Mouse (Mus musculus): ENCODE measurements around the gene Smagp. TPM values are rescaled to one million over a fixed set of nuclear protein-coding genes. Genes with fewer than 3 reads are reported as not detected.

Smagp gene
- polyA plus RNA-seq, 1 experiment, result 384 TPM

GRCm38 (mm10) chr15:100673585-100674391 is 37.0 kb upstream of the Smagp start:
- H3K27me3 ChIP-seq (ENCODE audit: control insufficient read depth, insufficient read depth, low read length), result no peaks in the 10 kb centered on the region
- TF ChIP-seq CTCF (IDR thresholded peaks at IDR 0.05; ENCODE audit: extremely low read depth, insufficient read length, insufficient replicate concordance, low read depth, low read length) (no peak), POLR2A (IDR thresholded peaks at IDR 0.05; ENCODE audit: low read depth, low read length) (no peak)
- H3K27ac ChIP-seq (ENCODE audit: insufficient read depth, low read depth, low read length), result no peak overlapping the region
- 49% methylated on average over 12 of the region's 12 CpGs for WGBS
- no peaks in the 10 kb centered on the region for H3K36me3 ChIP-seq (ENCODE audit: control insufficient read depth, insufficient read depth, low read length)
- peaks cover 8% of the 10 kb centered on the region; the same call in 1 of the 2 replicates for H3K4me1 ChIP-seq (ENCODE audit: control insufficient read depth, insufficient read depth, insufficient read length, low read length)
- no peak overlapping the region for H3K4me3 ChIP-seq (ENCODE audit: low read depth, low read length)

GRCm38 (mm10) chr15:100670833-100671232 is 34.1 kb upstream of the Smagp start:
- TF ChIP-seq POLR2A (IDR thresholded peaks at IDR 0.05; ENCODE audit: low read depth, low read length), result no peak
- TF ChIP-seq CTCF (IDR thresholded peaks at IDR 0.05; ENCODE audit: extremely low read depth, insufficient read length, insufficient replicate concordance, low read depth, low read length), result no peak
- 59% methylated on average over 5 of the region's 5 CpGs for WGBS
- Histone ChIP-seq H3K27me3 (ENCODE audit: control insufficient read depth, insufficient read depth, low read length) (no peaks in the 10 kb centered on the region), H3K27ac (ENCODE audit: insufficient read depth, low read depth, low read length) (no peak overlapping the region), H3K36me3 (ENCODE audit: control insufficient read depth, insufficient read depth, low read length) (no peaks in the 10 kb centered on the region), H3K4me3 (ENCODE audit: low read depth, low read length) (no peak overlapping the region), H3K4me1 (ENCODE audit: control insufficient read depth, insufficient read depth, insufficient read length, low read length) (peaks cover 22% of the 10 kb centered on the region)

GRCm38 (mm10) chr15:100670004-100670403 is 33.3 kb upstream of the Smagp start:
- H3K4me1 ChIP-seq (ENCODE audit: control insufficient read depth, insufficient read depth, insufficient read length, low read length), result peaks cover 29% of the 10 kb centered on the region
- 79% methylated on average over 8 of the region's 8 CpGs for WGBS
- no peaks in the 10 kb centered on the region for H3K36me3 ChIP-seq (ENCODE audit: control insufficient read depth, insufficient read depth, low read length)
- H3K27ac ChIP-seq (ENCODE audit: insufficient read depth, low read depth, low read length), result no peak overlapping the region
- TF ChIP-seq CTCF (IDR thresholded peaks at IDR 0.05; ENCODE audit: extremely low read depth, insufficient read length, insufficient replicate concordance, low read depth, low read length) (no peak), POLR2A (IDR thresholded peaks at IDR 0.05; ENCODE audit: low read depth, low read length) (no peak)
- H3K27me3 ChIP-seq (ENCODE audit: control insufficient read depth, insufficient read depth, low read length), result no peaks in the 10 kb centered on the region
- no peak overlapping the region for H3K4me3 ChIP-seq (ENCODE audit: low read depth, low read length)

DNA sequence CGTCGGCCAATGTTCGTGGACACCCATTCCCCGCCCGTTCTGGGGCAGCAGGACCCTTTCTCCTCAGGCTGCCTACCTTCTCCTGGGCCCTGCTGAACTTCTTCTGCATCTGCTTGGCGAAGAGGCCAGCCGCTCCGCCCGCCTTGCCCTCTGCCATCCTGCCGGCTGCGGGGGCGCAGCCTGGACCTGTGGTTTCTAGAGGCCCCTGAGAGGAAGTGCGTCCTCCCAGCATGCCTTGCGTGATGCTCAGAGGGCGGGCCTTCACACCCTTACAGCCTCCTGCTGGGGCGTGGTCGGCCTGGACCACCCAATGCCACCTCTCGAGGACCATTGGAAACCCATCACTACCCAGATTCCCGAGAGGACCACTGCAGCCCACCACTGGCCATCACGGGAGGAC is 32.6 kb upstream of the Smagp start, which contains the start of gene Bin2:
Gene Bin2, minus strand, starts transcription at position 217 of the 400 bp plus-strand sequence.
- H3K36me3 ChIP-seq (ENCODE audit: control insufficient read depth, insufficient read depth, low read length), result no peaks in the 10 kb centered on the region
- WGBS, result 85% methylated on average over 20 of the region's 20 CpGs
- H3K27ac ChIP-seq (ENCODE audit: insufficient read depth, low read depth, low read length), result peak within 1 kb of the TSS; percentile 96
- peak within 1 kb of the TSS; percentile 69 for H3K4me3 ChIP-seq (ENCODE audit: low read depth, low read length)
- TF ChIP-seq POLR2A (IDR thresholded peaks at IDR 0.05; ENCODE audit: low read depth, low read length) (peak; percentile 56; the same call in 1 of the 2 replicates), CTCF (IDR thresholded peaks at IDR 0.05; ENCODE audit: extremely low read depth, insufficient read length, insufficient replicate concordance, low read depth, low read length) (no peak)
- H3K27me3 ChIP-seq (ENCODE audit: control insufficient read depth, insufficient read depth, low read length), result no peaks in the 10 kb centered on the region
- H3K4me1 ChIP-seq (ENCODE audit: control insufficient read depth, insufficient read depth, insufficient read length, low read length), result peaks cover 34% of the 10 kb centered on the region

DNA sequence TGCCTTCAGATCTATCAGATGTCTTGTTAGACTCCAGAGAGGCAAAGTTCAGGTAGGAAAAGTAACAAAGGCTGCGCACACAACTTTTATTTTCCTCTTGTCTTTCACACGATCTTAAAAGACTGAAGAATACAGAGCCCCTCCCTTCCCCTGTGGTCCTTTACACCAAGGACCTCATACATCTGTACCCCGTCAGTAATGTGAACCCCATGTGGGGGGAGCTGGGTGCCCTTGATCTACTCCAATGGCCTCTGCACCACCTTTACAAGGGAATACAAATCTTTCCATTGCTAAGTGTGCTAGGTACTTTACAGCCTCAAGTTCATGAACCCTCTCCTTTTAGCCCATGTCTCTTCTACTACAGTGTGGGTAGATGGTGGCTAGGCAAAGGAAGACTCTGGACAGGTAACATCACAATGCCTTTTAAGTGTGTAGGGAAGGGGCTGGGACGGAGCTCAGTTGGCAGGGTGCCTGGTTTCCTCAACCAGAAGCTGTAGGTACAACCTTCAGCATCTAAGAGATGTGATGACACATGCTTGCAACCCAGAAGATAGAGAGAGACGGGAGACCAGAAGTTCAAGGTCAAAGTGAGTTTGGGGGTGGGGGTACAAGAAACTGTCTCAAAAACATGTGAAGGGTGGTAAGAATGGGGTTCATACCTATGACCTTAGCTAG is 31.3 kb upstream of the Smagp start:
- Histone ChIP-seq H3K27ac (ENCODE audit: insufficient read depth, low read depth, low read length) (peak overlapping the region; percentile 96), H3K4me1 (ENCODE audit: control insufficient read depth, insufficient read depth, insufficient read length, low read length) (peaks cover 38% of the 10 kb centered on the region), H3K4me3 (ENCODE audit: low read depth, low read length) (no peak overlapping the region), H3K27me3 (ENCODE audit: control insufficient read depth, insufficient read depth, low read length) (no peaks in the 10 kb centered on the region), H3K36me3 (ENCODE audit: control insufficient read depth, insufficient read depth, low read length) (no peaks in the 10 kb centered on the region)
- TF ChIP-seq POLR2A (IDR thresholded peaks at IDR 0.05; ENCODE audit: low read depth, low read length) (no peak), CTCF (IDR thresholded peaks at IDR 0.05; ENCODE audit: extremely low read depth, insufficient read length, insufficient replicate concordance, low read depth, low read length) (no peak)
- 31% methylated on average over 5 of the region's 5 CpGs for WGBS

DNA sequence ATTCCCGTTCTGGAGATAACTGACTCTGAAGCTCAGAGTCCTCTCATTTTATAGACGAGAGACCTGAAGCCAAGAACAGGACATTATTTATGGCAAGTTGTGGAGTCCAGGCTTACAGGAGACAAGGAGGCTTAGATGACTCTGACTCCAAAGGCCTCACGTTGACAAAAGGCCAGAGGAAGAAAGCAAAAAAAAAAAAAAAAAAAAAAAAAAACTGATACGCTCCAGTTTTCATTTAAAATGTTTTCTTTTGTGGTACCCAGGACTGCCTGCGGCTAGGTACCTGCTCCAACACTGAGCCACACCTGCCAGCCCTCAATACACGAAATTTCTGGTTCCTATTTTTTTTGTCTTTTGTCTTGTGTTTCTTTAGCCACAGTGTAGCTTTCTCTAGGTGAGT is 30.7 kb upstream of the Smagp start:
- WGBS, result 15% methylated on average over 6 of the region's 6 CpGs
- Histone ChIP-seq H3K4me1 (ENCODE audit: control insufficient read depth, insufficient read depth, insufficient read length, low read length) (peaks cover 38% of the 10 kb centered on the region), H3K4me3 (ENCODE audit: low read depth, low read length) (peak overlapping the region; percentile 43), H3K27ac (ENCODE audit: insufficient read depth, low read depth, low read length) (peak overlapping the region; percentile 96), H3K36me3 (ENCODE audit: control insufficient read depth, insufficient read depth, low read length) (no peaks in the 10 kb centered on the region), H3K27me3 (ENCODE audit: control insufficient read depth, insufficient read depth, low read length) (no peaks in the 10 kb centered on the region)
- TF ChIP-seq CTCF (IDR thresholded peaks at IDR 0.05; ENCODE audit: extremely low read depth, insufficient read length, insufficient replicate concordance, low read depth, low read length), result no peak
- TF ChIP-seq POLR2A (IDR thresholded peaks at IDR 0.05; ENCODE audit: low read depth, low read length), result no peak

DNA sequence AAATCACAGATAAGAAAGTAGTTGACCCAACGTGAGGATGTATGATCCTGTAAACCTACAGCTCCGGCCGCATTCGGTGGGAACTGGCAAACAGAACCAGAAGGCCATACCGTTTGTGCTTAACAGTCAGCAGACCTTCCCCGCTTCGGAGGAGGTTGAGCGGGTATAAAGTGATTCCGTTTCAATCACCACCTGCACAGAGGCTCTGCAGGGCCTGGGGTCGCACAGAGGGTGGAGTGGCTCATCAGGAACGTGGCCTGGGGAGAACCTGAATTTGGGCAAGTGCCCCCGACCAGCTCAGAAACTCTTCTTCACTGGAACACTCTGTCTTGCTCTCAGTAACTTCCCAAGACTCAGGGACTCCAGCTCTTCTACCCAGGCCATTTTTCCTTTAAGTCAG is 30.1 kb upstream of the Smagp start:
- Histone ChIP-seq H3K27me3 (ENCODE audit: control insufficient read depth, insufficient read depth, low read length) (no peaks in the 10 kb centered on the region), H3K27ac (ENCODE audit: insufficient read depth, low read depth, low read length) (peak overlapping the region; percentile 96), H3K4me1 (ENCODE audit: control insufficient read depth, insufficient read depth, insufficient read length, low read length) (peaks cover 38% of the 10 kb centered on the region), H3K4me3 (ENCODE audit: low read depth, low read length) (peak overlapping the region; percentile 43), H3K36me3 (ENCODE audit: control insufficient read depth, insufficient read depth, low read length) (no peaks in the 10 kb centered on the region)
- 14% methylated on average over 12 of the region's 12 CpGs for WGBS
- TF ChIP-seq CTCF (IDR thresholded peaks at IDR 0.05; ENCODE audit: extremely low read depth, insufficient read length, insufficient replicate concordance, low read depth, low read length) (no peak), POLR2A (IDR thresholded peaks at IDR 0.05; ENCODE audit: low read depth, low read length) (peak; percentile 25; the same call in 1 of the 2 replicates)

Data from small intestine, adult 2 months (tissue).